Mouse (Mus musculus) CH12.LX (cell line): Measurements from ENCODE around the gene Eps15l1. TPM values are rescaled to one million over a fixed set of nuclear protein-coding genes. Genes with fewer than 3 reads are reported as not detected.

Experiments used
- DNase-seq: peaks from one replicate; pipeline ENCODE4 v3.0.0-alpha.2; 2013; ENCODE audit errors: extremely low read depth
- H3K27ac ChIP-seq: 2 replicates; pipeline ENCODE4 v1.5.1; 2012; ENCODE audit warnings: low read depth, mild to moderate bottlenecking, control low read depth, moderate library complexity; ENCODE audit not compliant: insufficient read depth
- H3K27me3 ChIP-seq: replicated peaks from 2 replicates; pipeline ENCODE3; 2012; ENCODE audit warnings: inconsistent platforms
- H3K36me3 ChIP-seq, 2 experiments: replicated peaks in 1 of 2; 2 replicates each; pipeline versions ENCODE3 to v1.6.1; 2012; ENCODE audit warnings: inconsistent platforms in 1 of 2, low read length in 1 of 2, mild to moderate bottlenecking in 1 of 2, mixed read lengths in 1 of 2, moderate library complexity in 1 of 2; ENCODE audit not compliant: control insufficient read depth in 1 of 2, insufficient read depth in 1 of 2
- H3K4me1 ChIP-seq, 2 experiments: 2 replicates each; pipeline ENCODE4 v1.6.1; 2012; ENCODE audit warnings: inconsistent platforms in 1 of 2, moderate library complexity in 1 of 2; ENCODE audit not compliant: insufficient read depth in 2 of 2, control insufficient read depth in 1 of 2
- H3K4me2 ChIP-seq: 2 replicates; pipeline ENCODE4 v1.6.1; 2012; ENCODE audit warnings: low read depth, mild to moderate bottlenecking, control low read depth; ENCODE audit not compliant: poor library complexity, insufficient read depth, severe bottlenecking
- H3K4me3 ChIP-seq, 3 experiments: fragments of 150-350 bp in 1 of 3; sonication (generic) in 1 of 3; replicated peaks in 1 of 3; 2 replicates each; pipeline versions ENCODE3 to v1.5.1; 2011 to 2012; ENCODE audit warnings: low read depth in 2 of 3, low read length in 2 of 3, mild to moderate bottlenecking in 2 of 3, moderate library complexity in 2 of 3, control low read depth in 1 of 3, improper control_type of control experiment in 1 of 3, inconsistent platforms in 1 of 3, mixed read lengths in 1 of 3; ENCODE audit not compliant: poor library complexity in 1 of 3
- H3K79me2 ChIP-seq: replicated peaks from 2 replicates; pipeline ENCODE4 v1.6.1; 2012; ENCODE audit warnings: mild to moderate bottlenecking, moderate library complexity; ENCODE audit not compliant: control insufficient read depth, poor library complexity, insufficient read depth, severe bottlenecking; ENCODE audit errors: extremely low read depth
- H3K9ac ChIP-seq: 2 replicates; pipeline ENCODE4 v1.6.1; 2012; ENCODE audit warnings: low read depth, mild to moderate bottlenecking, control low read depth, moderate library complexity; ENCODE audit not compliant: insufficient read depth
- H3K9me3 ChIP-seq: replicated peaks from 2 replicates; pipeline ENCODE3; 2012; ENCODE audit warnings: low read length, inconsistent platforms, mixed read lengths
- CTCF ChIP-seq, 2 experiments: IDR thresholded peaks in 1 of 2; conservative IDR thresholded peaks in 1 of 2; 2 replicates each; pipeline ENCODE4 v1.5.1; 2011 to 2012; ENCODE audit warnings: low read depth in 2 of 2, low read length in 2 of 2, improper control_type of control experiment in 1 of 2, inconsistent platforms in 1 of 2, mild to moderate bottlenecking in 1 of 2, moderate library complexity in 1 of 2
- EP300 ChIP-seq: IDR thresholded peaks from 2 replicates; pipeline ENCODE4 v1.6.1; 2011; ENCODE audit warnings: low read length, improper control_type of control experiment
- ETS1 ChIP-seq: conservative IDR thresholded peaks from 2 replicates; pipeline ENCODE4 v1.6.1; 2012; ENCODE audit warnings: low read depth, mild to moderate bottlenecking, inconsistent platforms, low read length, improper control_type of control experiment, moderate library complexity
- HCFC1 ChIP-seq: IDR thresholded peaks from 2 replicates; pipeline ENCODE4 v1.6.1; 2012; ENCODE audit warnings: low read depth, mild to moderate bottlenecking, inconsistent platforms, low read length, improper control_type of control experiment
- IRF4 ChIP-seq: IDR thresholded peaks from 2 replicates; pipeline ENCODE4 v1.6.1; 2014; ENCODE audit warnings: low read depth, mild to moderate bottlenecking, inconsistent platforms, low read length, improper control_type of control experiment
- JUN ChIP-seq: IDR thresholded peaks from 2 replicates; pipeline ENCODE4 v1.6.1; 2011; ENCODE audit warnings: low read depth, mild to moderate bottlenecking, low read length, improper control_type of control experiment, moderate library complexity; ENCODE audit not compliant: insufficient read depth
- JUND ChIP-seq: conservative IDR thresholded peaks from 2 replicates; pipeline ENCODE4 v1.6.1; 2011; ENCODE audit warnings: low read depth, low read length, improper control_type of control experiment
- KAT2A ChIP-seq: IDR thresholded peaks from 2 replicates; pipeline ENCODE4 v1.6.1; 2012; ENCODE audit warnings: low read length, improper control_type of control experiment, inconsistent platforms; ENCODE audit not compliant: insufficient replicate concordance
- MAFK ChIP-seq: IDR thresholded peaks from 2 replicates; pipeline ENCODE4 v1.6.1; 2011; ENCODE audit warnings: low read length, improper control_type of control experiment; ENCODE audit not compliant: insufficient replicate concordance
- MAZ ChIP-seq: IDR thresholded peaks from 2 replicates; pipeline ENCODE4 v1.6.1; 2012; ENCODE audit warnings: low read depth, mild to moderate bottlenecking, inconsistent platforms, low read length, improper control_type of control experiment, moderate library complexity
- MEF2A ChIP-seq: IDR thresholded peaks from 2 replicates; pipeline ENCODE4 v1.6.1; 2014; ENCODE audit warnings: low read depth, mild to moderate bottlenecking, inconsistent platforms, low read length, improper control_type of control experiment, borderline replicate concordance
- MXI1 ChIP-seq: IDR thresholded peaks from 2 replicates; pipeline ENCODE4 v1.6.1; 2011; ENCODE audit warnings: mild to moderate bottlenecking, low read depth, low read length, improper control_type of control experiment
- MYC ChIP-seq: IDR thresholded peaks from 2 replicates; pipeline ENCODE4 v1.6.1; 2011; ENCODE audit warnings: low read depth, mild to moderate bottlenecking, improper control_type of control experiment, low read length
- NELFE ChIP-seq: IDR thresholded peaks from 2 replicates; pipeline ENCODE4 v1.6.1; 2011; ENCODE audit warnings: low read depth, low read length, improper control_type of control experiment
- NRF1 ChIP-seq: IDR thresholded peaks from 2 replicates; pipeline ENCODE4 v1.6.1; 2014; ENCODE audit warnings: low read depth, mild to moderate bottlenecking, inconsistent platforms, low read length, improper control_type of control experiment, moderate library complexity
- SIN3A ChIP-seq: IDR thresholded peaks from 2 replicates; pipeline ENCODE4 v1.6.1; 2012; ENCODE audit warnings: low read length, improper control_type of control experiment, inconsistent platforms
- SMC3 ChIP-seq: IDR thresholded peaks from 2 replicates; pipeline ENCODE4 v1.6.1; 2011; ENCODE audit warnings: low read depth, low read length, improper control_type of control experiment
- TBP ChIP-seq: conservative IDR thresholded peaks from 2 replicates; pipeline ENCODE4 v1.6.1; 2011; ENCODE audit warnings: low read depth, low read length, improper control_type of control experiment
- UBTF ChIP-seq: IDR thresholded peaks from 2 replicates; pipeline ENCODE4 v1.6.1; 2012; ENCODE audit warnings: low read depth, mild to moderate bottlenecking, inconsistent platforms, low read length, improper control_type of control experiment, moderate library complexity
- USF1 ChIP-seq: IDR thresholded peaks from 2 replicates; pipeline ENCODE4 v1.6.1; 2014; ENCODE audit warnings: low read depth, mild to moderate bottlenecking, inconsistent platforms, low read length, improper control_type of control experiment
- USF2 ChIP-seq: conservative IDR thresholded peaks from 2 replicates; pipeline ENCODE4 v1.6.1; 2011; ENCODE audit warnings: low read depth, low read length, improper control_type of control experiment
- ZC3H11A ChIP-seq: IDR thresholded peaks from 2 replicates; pipeline ENCODE4 v1.6.1; 2012; ENCODE audit warnings: low read depth, mild to moderate bottlenecking, inconsistent platforms, low read length, improper control_type of control experiment
- ZMIZ1 ChIP-seq: IDR thresholded peaks from 2 replicates; pipeline ENCODE4 v1.6.1; 2012; ENCODE audit warnings: low read depth, mild to moderate bottlenecking, inconsistent platforms, low read length, improper control_type of control experiment
- dilution Hi-C: fragments of 300-500 bp; cut with MboI; formaldehyde crosslinking; loops from 2 replicates; pipeline ENCODE4 v1.14.3; 2020; ENCODE audit warnings: low sequenced_read_pairs; ENCODE audit not compliant: extremely low pct_unique_long_range_greater_than_20kb, extremely low pct_ligation_motif_present
- in situ Hi-C: fragments of 300-500 bp; cut with MboI; formaldehyde crosslinking; loops from 3 replicates; pipeline ENCODE4 v1.14.3; 2019; ENCODE audit warnings: low sequenced_read_pairs, low pct_ligation_motif_present, low pct_unique_long_range_greater_than_20kb, mixed read lengths
- polyA plus RNA-seq: library from polyadenylated mRNA; unstranded; fragments of >175 nt; gene quantifications from 2 replicates; pipeline ENCODE4 v1.2.1, GENCODE M21; 2012; ENCODE audit warnings: low read depth; ENCODE audit not compliant: insufficient read length
- total RNA-seq, 2 experiments: library from RNA; depleted of rRNA; stranded (reverse); fragments of 300-350 nt in 1 of 2; fragments of >200 nt in 1 of 2; gene quantifications; 2 replicates each; pipeline ENCODE4 v1.2.3; 2012 to 2014

Eps15l1 gene
- total and polyA plus RNA-seq, 3 experiments, result 21.7 to 49.4 (median 25.6) TPM

- Histone ChIP-seq H3K36me3 (peaks cover 0 to 37% of the 10 kb centered on the region in 2 experiments), H3K27ac (no peak overlapping the region), H3K4me3 (peak overlapping the region; percentile 58 to 84 (median 72)), H3K79me2 (peaks cover 40% of the 10 kb centered on the region), H3K4me2 (peak overlapping the region; percentile 61), H3K9me3 (no peaks in the 10 kb centered on the region), H3K9ac (peak overlapping the region; percentile 72), H3K27me3 (no peaks in the 10 kb centered on the region), H3K4me1 (peaks cover 13 to 50% of the 10 kb centered on the region in 2 experiments)
- DNase-seq, result no peak
- TF ChIP-seq NELFE (no peak), SMC3 (no peak), IRF4 (no peak), ZMIZ1 (no peak), SIN3A (peak; percentile 2; the same call in 1 of the 2 replicates)
- in situ Hi-C loops (no loop called here), dilution Hi-C loops (no loop called here)
Observed at GRCm38 (mm10) chr8:72420571-72421361, 494 bp downstream of the Eps15l1 start.

- in situ Hi-C loops (no loop called here), dilution Hi-C loops (no loop called here)
- H3K79me2 ChIP-seq, result peaks cover 52% of the 10 kb centered on the region
- H3K36me3 ChIP-seq, result peaks cover 0 to 57% of the 10 kb centered on the region in 2 experiments
- no peak for DNase-seq
- TF ChIP-seq CTCF (conservative IDR thresholded peaks at IDR 0.05 in 1 of 2, IDR thresholded peaks at IDR 0.05 in 1 of 2; ENCODE audit: low read depth in 2 of 2, low read length in 2 of 2) (no peak), MEF2A (no peak), NRF1 (no peak), USF1 (no peak), IRF4 (no peak), ETS1 (no peak), EP300 (no peak), USF2 (no peak), MXI1 (no peak), ZC3H11A (no peak), TBP (no peak), KAT2A (no peak), JUN (no peak), UBTF (no peak), MAZ (no peak), HCFC1 (no peak), MYC (no peak), JUND (no peak), MAFK (no peak)
- no peaks in the 10 kb centered on the region for H3K9me3 ChIP-seq
- no peak overlapping the region for H3K27ac ChIP-seq
- H3K4me3 ChIP-seq, result no peak overlapping the region
- no peak overlapping the region for H3K9ac ChIP-seq
- H3K27me3 ChIP-seq, result no peaks in the 10 kb centered on the region
- H3K4me2 ChIP-seq, result no peak overlapping the region
- H3K4me1 ChIP-seq, result peaks cover 15 to 69% of the 10 kb centered on the region in 2 experiments
Observed at GRCm38 (mm10) chr8:72418073-72418472, 3.2 kb downstream of the Eps15l1 start.
